Mouse (Mus musculus) kidney, adult 2 months (tissue): ENCODE data around the gene Tmf1.

Experiments
- CTCF ChIP-seq: fragments of 200-500 bp; conservative IDR thresholded peaks from 2 replicates; pipeline ENCODE4 v1.5.1; 2011; ENCODE audit warnings: low read depth, mild to moderate bottlenecking, control low read depth, low read length, moderate library complexity, mixed read lengths; ENCODE audit not compliant: insufficient read depth, insufficient read length
- POLR2A ChIP-seq: fragments of 200-500 bp; IDR thresholded peaks from one replicate; pipeline ENCODE4 v1.6.1; 2011; ENCODE audit warnings: low read depth, low read length, control low read depth

GRCm38 (mm10) chr6:97106777-97107176 lies 72.1 kb downstream of the Tmf1 start:
- TF ChIP-seq CTCF (peak; percentile 80), POLR2A (no peak)
